Mouse (Mus musculus): ENCODE measurements around the gene Sobp.

- no peak for TF ChIP-seq EP300 (IDR thresholded peaks at IDR 0.05; ENCODE audit: low read depth)
- TF ChIP-seq CTCF (IDR thresholded peaks at IDR 0.05; ENCODE audit: low read depth) = no peak
Measured at GRCm38 (mm10) chr10:43100513-43100912, 73.8 kb downstream of the Sobp start.

Measured in liver, embryonic 14.5 days (tissue).